ENCODE assay signal across 8 mouse cellular contexts in genomic region chr12:52396178-52396841, GRCm38 (mm10).
DNase-seq lines count a peak whose midpoint lies in the region; ATAC-seq and TF ChIP-seq lines count a peak whose summit lies in the region.

No protein-coding gene starts in this region.

- H3K36me3 ChIP-seq in lung, postnatal 0 days (ENCODE audit: insufficient read depth, low read length): no peaks in the 10 kb centered on the region

- H3K27me3 ChIP-seq in lung, postnatal 0 days (replicated peaks; ENCODE audit: insufficient read depth, low read length): no peaks in the 10 kb centered on the region

- H3K4me1 ChIP-seq in cortical plate, adult 2 months (ENCODE audit: control insufficient read depth, insufficient read depth, low read length): peaks cover 8% of the 10 kb centered on the region; the same call in 1 of the 2 replicates
- peaks cover 14% of the 10 kb centered on the region; the same call in 1 of the 2 replicates for H3K4me1 ChIP-seq in lung, postnatal 0 days (ENCODE audit: insufficient read depth, low read depth, low read length)

- 35% methylated on average over 14 of the region's 14 CpGs for WGBS in lung, postnatal 0 days

- TF ChIP-seq CTCF in cortical plate, adult 2 months (IDR thresholded peaks at IDR 0.05; ENCODE audit: extremely low read depth, insufficient read depth, low read length): no peak
- TF ChIP-seq CTCF in lung, postnatal 0 days (IDR thresholded peaks at IDR 0.05): no peak

- H3K9ac ChIP-seq in lung, postnatal 0 days (replicated peaks; ENCODE audit: low read depth): no peak overlapping the region

- peak; percentile 60 for ATAC-seq in lung, postnatal 0 days

- no peak for TF ChIP-seq POLR2A in cortical plate, adult 2 months (IDR thresholded peaks at IDR 0.05; ENCODE audit: extremely low read depth, insufficient read depth, low read length)

- H3K9me3 ChIP-seq in lung, postnatal 0 days (ENCODE audit: low read length): no peaks in the 10 kb centered on the region

- no peak for TF ChIP-seq EP300 in lung, postnatal 0 days (IDR thresholded peaks at IDR 0.05)

- H3K27ac ChIP-seq in cortical plate, adult 2 months (ENCODE audit: insufficient read depth, low read length): peak overlapping the region; percentile 5; the same call in 1 of the 2 replicates
- H3K27ac ChIP-seq in lung, postnatal 0 days (ENCODE audit: low read length): no peak overlapping the region

- H3K4me2 ChIP-seq in lung, postnatal 0 days (replicated peaks; ENCODE audit: low read depth, low read length): no peak overlapping the region

- H3K4me3 ChIP-seq in cortical plate, adult 2 months (ENCODE audit: insufficient read depth, low read length): no peak overlapping the region
- H3K4me3 ChIP-seq in lung, postnatal 0 days (ENCODE audit: low read depth, low read length): no peak overlapping the region

- DNase-seq in urinary bladder, adult 18-20 months (ENCODE audit: low spot score in 2 of 2): peak; percentile 45 to 63
- DNase-seq in urinary bladder, postnatal 10 days (ENCODE audit: low spot score): no peak
- peak; percentile 59 to 73 for DNase-seq in heart, adult 9 months (ENCODE audit: low spot score in 2 of 2)
- peak; percentile 45 to 67 for DNase-seq in kidney, postnatal 36 days
- DNase-seq in lung, postnatal 0 days (ENCODE audit: low spot score): peak; percentile 52
- peak; percentile 62 for DNase-seq in urinary bladder, postnatal 14 days (ENCODE audit: low spot score)
- no peak for DNase-seq in spleen, postnatal 14 days (ENCODE audit: low spot score in 2 of 2)

Comparison
In these comparisons a context has a peak if more than half of its experiments do, and no peak if none do; other contexts are left out.
1. DNase-seq: peak in urinary bladder, adult 18-20 months (2 of 2), heart, adult 9 months (2 of 2), kidney, postnatal 36 days (2 of 2), lung, postnatal 0 days (single experiment) and urinary bladder, postnatal 14 days (single experiment); none in urinary bladder, postnatal 10 days (single experiment) and spleen, postnatal 14 days (0 of 2).